Mouse (Mus musculus) neural tube, embryonic 15.5 days (tissue): ENCODE results near the gene Dnah7a. TPM values are rescaled to one million over a fixed set of nuclear protein-coding genes. Genes with fewer than 3 reads are reported as not detected.
"Not testable (repeated sequence)": the region's sequence is repeated elsewhere in the genome, so short reads cannot be mapped to it uniquely, and the experiment has no call there.

ENCODE experiments used
- ATAC-seq: fragments of 200-750 bp; cut with Nextera tagmentation; 2 replicates; pipeline ENCODE4 v1.8.0; 2017; ENCODE audit warnings: mild to moderate bottlenecking, moderate TSS enrichment, moderate library complexity; ENCODE audit not compliant: low FRiP score
- H3K27ac ChIP-seq: fragments of 300-500 bp; sonication (generic); replicated peaks from 2 replicates; pipeline ENCODE4 v1.5.1; 2015; ENCODE audit warnings: mild to moderate bottlenecking, inconsistent platforms
- H3K27me3 ChIP-seq: fragments of 300-500 bp; sonication (generic); replicated peaks from 2 replicates; pipeline ENCODE4 v1.6.1; 2015; ENCODE audit warnings: inconsistent platforms
- H3K36me3 ChIP-seq: fragments of 300-500 bp; sonication (generic); 2 replicates; pipeline ENCODE4 v1.6.1; 2015; ENCODE audit warnings: inconsistent platforms
- H3K4me1 ChIP-seq: fragments of 300-500 bp; sonication (generic); 2 replicates; pipeline ENCODE4 v1.6.1; 2015; ENCODE audit warnings: inconsistent platforms
- H3K4me2 ChIP-seq: fragments of 300-500 bp; sonication (generic); 2 replicates; pipeline ENCODE4 v1.6.1; 2015; ENCODE audit warnings: inconsistent platforms, mild to moderate bottlenecking, moderate library complexity
- H3K4me3 ChIP-seq: fragments of 300-500 bp; sonication (generic); replicated peaks from 2 replicates; pipeline ENCODE4 v1.5.1; 2015; ENCODE audit warnings: mild to moderate bottlenecking, inconsistent platforms
- H3K9ac ChIP-seq: fragments of 300-500 bp; sonication (generic); replicated peaks from 2 replicates; pipeline ENCODE4 v1.6.1; 2015; ENCODE audit warnings: mild to moderate bottlenecking, inconsistent platforms
- H3K9me3 ChIP-seq: fragments of 300-500 bp; sonication (generic); replicated peaks from 2 replicates; pipeline ENCODE4 v1.6.1; 2016; ENCODE audit warnings: inconsistent platforms
- WGBS: fragments of 180-500 bp; shearing (Covaris S2); methylation state at CpG from one replicate; pipeline ENCODE4 v1.1.7; 2015; ENCODE audit warnings: mixed read lengths; 5-methylcytosine and 5-hydroxymethylcytosine counted together
- polyA plus RNA-seq: library from polyadenylated mRNA; unstranded; fragments of >200 nt; fragmentation: Nextera tagmentation; extraction: Ambion mirVana; gene quantifications from 2 replicates; pipeline ENCODE4 v1.2.1, GENCODE M21; 2015

Dnah7a gene
- polyA plus RNA-seq, 1 experiment from 2014 or later: 14.4 TPM

DNA sequence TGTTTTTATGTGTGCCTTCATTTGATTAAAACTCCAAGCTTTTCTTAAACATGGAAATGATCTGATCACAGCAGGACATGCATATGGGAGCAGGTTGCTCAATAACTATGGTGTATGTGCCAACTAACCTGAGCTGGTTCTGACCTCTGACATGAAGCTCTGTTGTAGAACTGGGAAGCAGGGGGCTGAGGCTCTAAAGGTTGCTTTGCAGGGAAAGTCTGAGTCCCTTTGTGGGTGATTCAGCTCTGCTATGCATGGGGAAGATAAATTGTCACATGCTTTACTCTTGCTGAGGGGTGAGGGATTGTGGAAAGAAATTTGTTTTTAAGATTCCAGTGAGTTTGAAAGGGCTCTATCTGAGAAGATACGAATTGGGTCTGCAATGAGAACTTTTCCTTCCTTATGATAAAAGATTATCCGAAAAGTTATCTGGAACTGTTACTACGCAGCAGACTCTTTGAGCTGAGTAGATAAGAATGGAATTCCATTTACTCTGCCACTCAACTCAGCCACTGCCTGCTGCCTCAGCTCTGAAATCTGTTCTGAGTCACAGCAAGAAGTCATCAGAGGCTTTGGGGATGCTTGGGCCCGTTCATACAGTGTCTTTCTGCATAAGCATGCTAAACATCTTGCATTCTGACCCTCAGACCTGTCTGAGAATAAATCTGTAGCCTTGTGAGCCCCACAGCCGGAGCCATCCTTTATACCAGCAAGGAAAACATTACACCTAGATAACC lies 22.1 kb upstream of the Dnah7a start:
- no peak overlapping the region for H3K9ac ChIP-seq
- no peak overlapping the region for H3K4me2 ChIP-seq
- ATAC-seq: no peak
- H3K4me3 ChIP-seq: no peak overlapping the region
- H3K27me3 ChIP-seq: no peaks in the 10 kb centered on the region
- no peaks in the 10 kb centered on the region for H3K4me1 ChIP-seq
- no peaks in the 10 kb centered on the region for H3K9me3 ChIP-seq
- H3K27ac ChIP-seq: no peak overlapping the region
- no peaks in the 10 kb centered on the region for H3K36me3 ChIP-seq
- 86% methylated on average over 5 of the region's 5 CpGs for WGBS

DNA sequence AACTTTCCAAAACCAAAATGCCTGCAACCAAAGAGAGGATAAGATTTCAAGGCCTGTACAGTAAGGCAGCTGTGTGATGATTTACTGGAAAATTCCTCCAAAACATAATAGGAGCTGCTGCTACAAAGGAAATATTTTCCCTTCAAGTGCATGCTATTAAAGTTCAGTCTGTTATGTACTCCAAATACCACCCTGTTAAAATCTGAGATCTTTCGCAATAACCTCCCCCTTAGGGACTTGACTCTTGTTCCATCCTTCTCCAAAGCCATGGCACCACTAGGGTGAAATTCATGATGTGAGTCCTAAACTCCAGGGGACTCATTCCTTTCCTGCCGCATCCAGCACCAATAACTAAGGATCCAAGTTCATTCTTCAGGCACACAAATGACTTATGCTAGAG lies 20.3 kb upstream of the Dnah7a start:
- no peaks in the 10 kb centered on the region for H3K4me1 ChIP-seq
- H3K27ac ChIP-seq: no peak overlapping the region
- no peaks in the 10 kb centered on the region for H3K9me3 ChIP-seq
- ATAC-seq: no peak
- no peak overlapping the region for H3K4me2 ChIP-seq
- 97% methylated on average over 2 of the region's 2 CpGs for WGBS
- no peaks in the 10 kb centered on the region for H3K27me3 ChIP-seq
- H3K4me3 ChIP-seq: no peak overlapping the region
- H3K9ac ChIP-seq: no peak overlapping the region
- H3K36me3 ChIP-seq: no peaks in the 10 kb centered on the region

DNA sequence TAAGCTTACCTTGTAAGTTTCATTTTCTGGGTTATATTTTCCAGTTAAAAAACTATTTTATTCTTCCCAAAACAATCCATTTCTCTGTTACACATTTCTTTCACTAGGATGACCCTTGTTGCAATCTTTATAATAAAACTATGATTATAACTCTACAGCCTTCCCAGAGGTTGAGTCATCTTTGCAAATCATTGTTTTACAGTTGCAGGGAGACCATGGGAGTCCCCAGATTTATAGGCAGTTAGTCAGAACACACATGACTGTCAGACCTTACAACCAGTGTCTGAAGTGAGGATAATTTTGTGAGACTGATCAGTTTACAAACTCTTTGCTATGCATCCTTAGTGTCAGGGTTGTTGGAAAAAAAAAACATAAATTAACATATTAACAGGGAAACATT lies 14.8 kb upstream of the Dnah7a start:
- Histone ChIP-seq H3K9ac (no peak overlapping the region), H3K27me3 (no peaks in the 10 kb centered on the region), H3K36me3 (no peaks in the 10 kb centered on the region), H3K27ac (no peak overlapping the region), H3K9me3 (no peaks in the 10 kb centered on the region), H3K4me2 (no peak overlapping the region), H3K4me3 (no peak overlapping the region), H3K4me1 (no peaks in the 10 kb centered on the region)
- ATAC-seq: no peak

DNA sequence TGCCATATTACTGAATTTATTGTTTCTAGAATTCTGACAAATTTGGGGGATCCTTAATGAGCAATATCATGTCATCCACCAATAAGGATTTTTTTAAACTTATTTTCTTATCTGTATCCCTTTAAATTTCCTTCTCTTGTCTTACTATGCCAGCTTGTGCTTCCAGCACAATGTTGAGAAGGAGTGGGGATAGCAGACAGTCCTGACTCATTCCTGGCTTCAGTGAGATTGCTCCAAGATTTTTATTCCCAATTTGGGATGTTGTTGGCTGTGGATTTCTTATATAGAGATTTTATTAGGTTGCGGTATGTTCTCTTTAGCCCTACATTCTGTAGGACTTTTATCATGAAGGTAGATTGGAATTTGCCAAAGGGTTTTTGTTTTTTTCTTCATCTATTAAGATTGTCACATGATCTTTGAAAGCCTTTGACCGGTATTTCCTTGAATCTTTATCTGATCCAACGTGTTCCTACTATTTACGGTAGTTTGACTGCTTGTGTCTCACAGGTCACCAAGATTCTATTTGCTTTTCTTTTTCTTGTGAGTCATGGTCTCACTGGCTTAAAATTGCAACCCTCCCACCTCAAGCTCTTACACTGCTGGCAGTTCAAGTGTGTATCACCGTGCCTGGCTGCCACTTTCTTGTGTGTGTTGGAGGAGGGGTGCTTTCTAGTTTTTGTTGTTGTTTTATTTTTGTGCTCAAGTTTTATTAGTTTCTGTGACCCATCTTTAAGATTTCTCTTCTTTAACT lies 14.2 kb upstream of the Dnah7a start:
- Histone ChIP-seq H3K9me3 (no peaks in the 10 kb centered on the region), H3K4me3 (no peak overlapping the region), H3K4me2 (no peak overlapping the region), H3K27me3 (no peaks in the 10 kb centered on the region), H3K4me1 (no peaks in the 10 kb centered on the region), H3K36me3 (no peaks in the 10 kb centered on the region), H3K27ac (no peak overlapping the region), H3K9ac (no peak overlapping the region)
- WGBS: 88% methylated on average over 5 of the region's 5 CpGs
- ATAC-seq: no peak

DNA sequence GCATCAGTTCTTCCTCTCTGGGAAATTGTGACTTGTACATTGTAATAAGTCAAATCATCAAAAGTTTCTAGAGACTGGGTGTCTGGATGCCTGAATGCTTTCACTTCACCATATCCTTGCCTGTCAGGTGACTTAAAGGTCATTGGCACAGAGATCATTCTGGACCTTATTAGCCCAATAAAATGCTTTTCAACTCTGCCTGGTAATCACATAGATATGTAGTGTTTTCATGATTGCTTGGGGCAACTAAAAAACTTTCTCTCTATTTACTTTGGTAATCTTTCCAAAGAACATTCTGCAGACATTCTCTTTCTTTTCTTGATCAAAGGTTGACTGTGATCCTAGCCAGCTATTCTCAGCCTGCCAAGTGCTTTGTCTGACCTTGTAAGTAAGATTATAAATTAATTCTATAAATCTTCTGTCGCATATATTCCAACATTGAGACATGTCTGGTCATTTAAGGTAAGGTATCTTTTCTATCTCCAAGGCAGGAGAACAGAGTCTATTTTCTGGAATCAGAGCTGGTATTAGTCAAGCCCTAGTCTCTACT lies 9.5 kb upstream of the Dnah7a start:
- no peak for ATAC-seq
- Histone ChIP-seq H3K9me3 (no peaks in the 10 kb centered on the region), H3K4me1 (no peaks in the 10 kb centered on the region), H3K4me3 (no peak overlapping the region), H3K4me2 (no peak overlapping the region), H3K27ac (no peak overlapping the region), H3K27me3 (no peaks in the 10 kb centered on the region), H3K9ac (no peak overlapping the region), H3K36me3 (no peaks in the 10 kb centered on the region)
- 92% methylated on average over 1 of the region's 1 CpGs for WGBS

DNA sequence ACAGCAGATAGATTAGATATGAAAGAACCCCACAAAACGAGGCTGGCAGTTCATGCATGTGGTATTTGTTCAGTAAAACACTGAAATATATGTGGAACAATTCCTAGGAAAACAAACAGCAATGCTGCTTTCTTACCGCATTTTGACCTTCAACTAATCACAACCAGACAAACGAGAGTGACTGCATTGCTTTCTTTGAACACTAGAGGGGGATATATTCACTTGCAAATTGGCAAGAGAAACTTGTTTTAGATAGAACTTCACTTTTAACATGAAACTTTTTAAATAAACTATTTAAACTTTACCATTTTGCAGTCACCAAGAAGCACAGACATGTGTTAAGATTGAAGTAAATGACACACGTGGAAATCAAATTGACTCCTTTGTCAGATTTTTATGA lies 8.9 kb upstream of the Dnah7a start:
- no peak overlapping the region for H3K4me2 ChIP-seq
- H3K27me3 ChIP-seq: no peaks in the 10 kb centered on the region
- no peaks in the 10 kb centered on the region for H3K36me3 ChIP-seq
- H3K27ac ChIP-seq: no peak overlapping the region
- H3K9ac ChIP-seq: no peak overlapping the region
- no peak for ATAC-seq
- H3K4me3 ChIP-seq: no peak overlapping the region
- 3% methylated on average over 4 of the region's 4 CpGs for WGBS
- H3K4me1 ChIP-seq: no peaks in the 10 kb centered on the region
- H3K9me3 ChIP-seq: no peaks in the 10 kb centered on the region

DNA sequence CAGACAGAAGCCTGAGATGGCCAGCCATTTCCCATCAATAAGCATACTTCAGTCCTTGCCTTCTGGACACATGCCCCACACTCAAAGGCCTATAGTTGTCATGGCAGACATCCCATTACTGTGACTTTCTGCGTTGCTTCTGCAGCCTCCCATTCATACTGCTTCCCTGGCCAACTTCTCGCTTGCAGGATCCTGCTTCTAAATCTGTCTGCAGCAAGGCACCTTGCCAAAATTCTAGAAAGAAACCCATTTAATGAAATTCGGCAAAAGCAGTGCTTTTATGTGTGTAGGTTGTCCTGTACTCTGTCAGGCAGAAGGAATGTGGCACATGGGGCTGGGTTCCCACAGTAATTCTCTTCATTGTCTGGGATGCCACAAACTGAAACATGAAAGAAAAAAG lies 6.8 kb upstream of the Dnah7a start:
- whole genome bisulfite sequencing: 18% methylated on average over 2 of the region's 3 CpGs
- ATAC-seq: peak; percentile 67
- 0 out of 2 replicates have a peak overlapping the region, but pooled peaks have one; percentile 18 for H3K27ac ChIP-seq

DNA sequence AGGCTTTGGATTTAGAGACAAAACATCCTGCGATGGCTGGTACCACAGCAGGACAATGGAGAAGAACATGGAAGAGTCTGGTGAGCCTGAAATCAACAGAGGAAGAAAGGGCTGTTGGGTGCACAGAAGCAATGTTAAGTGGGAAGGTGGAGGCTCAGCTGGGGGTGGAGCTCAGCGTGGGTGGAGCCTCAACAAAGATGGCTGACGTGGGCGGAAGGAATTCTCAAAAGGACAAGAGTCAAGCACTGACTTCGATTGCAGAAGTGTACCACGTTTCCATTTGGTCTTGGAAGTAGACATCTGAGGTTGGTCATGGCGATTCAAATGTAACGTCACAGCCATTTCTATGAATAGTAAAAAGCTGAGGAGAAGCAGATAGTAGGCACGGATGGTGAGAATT lies 4.5 kb upstream of the Dnah7a start:
- Histone ChIP-seq H3K27ac (no peak overlapping the region), H3K4me1 (peaks cover 9% of the 10 kb centered on the region), H3K9me3 (no peaks in the 10 kb centered on the region), H3K4me2 (no peak overlapping the region), H3K9ac (no peak overlapping the region), H3K36me3 (no peaks in the 10 kb centered on the region), H3K4me3 (no peak overlapping the region), H3K27me3 (no peaks in the 10 kb centered on the region)
- no peak for ATAC-seq
- WGBS: 91% methylated on average over 9 of the region's 9 CpGs

More for the DNA sequence above, 6.8 kb upstream of the Dnah7a start:
- H3K4me2 ChIP-seq, H3K9me3 ChIP-seq, H3K27me3 ChIP-seq, H3K4me1 ChIP-seq, H3K9ac ChIP-seq, H3K4me3 ChIP-seq, H3K36me3 ChIP-seq: not testable (repeated sequence)

DNA sequence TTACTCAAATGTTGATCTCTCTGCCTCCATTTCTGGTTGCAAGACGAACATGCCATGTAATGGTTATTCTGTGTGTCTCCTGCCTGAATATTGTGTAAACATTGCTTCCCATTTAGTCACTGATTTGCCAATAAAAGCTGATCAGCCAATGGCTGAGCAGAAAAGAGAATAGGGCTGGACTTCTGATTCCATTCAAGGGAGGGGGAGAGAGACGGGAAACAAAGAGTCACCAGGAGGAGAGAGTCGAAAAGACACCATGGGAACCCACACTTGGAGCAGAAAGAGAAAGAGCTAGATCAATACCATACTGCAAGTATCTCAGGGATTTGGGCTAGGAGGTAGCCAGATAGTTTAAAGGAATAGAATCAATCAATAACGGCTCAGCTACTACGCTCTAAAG lies 3.0 kb upstream of the Dnah7a start:
- not testable (repeated sequence) for H3K27ac ChIP-seq, H3K4me3 ChIP-seq, H3K27me3 ChIP-seq, H3K36me3 ChIP-seq, H3K9me3 ChIP-seq, H3K9ac ChIP-seq
- H3K4me2 ChIP-seq: peak overlapping the region; percentile 36
- peak; percentile 65 for ATAC-seq
- WGBS: 34% methylated on average over 5 of the region's 5 CpGs
- peaks cover 11% of the 10 kb centered on the region for H3K4me1 ChIP-seq

DNA sequence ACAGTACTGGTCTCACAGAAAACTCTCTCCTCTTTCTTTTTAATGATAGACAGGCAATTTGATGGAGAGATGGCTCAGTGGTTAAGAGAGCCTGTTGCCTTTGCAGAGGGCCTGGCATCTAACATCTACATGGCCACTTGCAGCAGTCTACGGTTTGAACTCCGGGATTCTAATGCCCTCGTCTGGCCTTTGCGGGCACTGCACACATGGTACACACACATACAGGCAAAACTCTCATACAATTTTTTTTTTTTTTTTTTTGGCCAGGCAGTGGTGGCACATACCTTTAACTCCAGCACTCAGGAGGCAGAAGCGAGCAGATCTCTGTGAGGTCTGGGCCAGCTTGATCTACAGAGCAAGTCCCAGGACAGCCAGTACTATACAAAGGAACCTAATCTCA lies 2.4 kb downstream of the Dnah7a start:
- 83% methylated on average over 5 of the region's 5 CpGs for WGBS
- no peak for ATAC-seq
- no peaks in the 10 kb centered on the region for H3K36me3 ChIP-seq
- H3K4me3 ChIP-seq: no peak overlapping the region
- H3K27ac ChIP-seq: no peak overlapping the region
- H3K27me3 ChIP-seq: no peaks in the 10 kb centered on the region
- H3K9ac ChIP-seq: no peak overlapping the region
- H3K9me3 ChIP-seq: no peaks in the 10 kb centered on the region
- no peak overlapping the region for H3K4me2 ChIP-seq
- H3K4me1 ChIP-seq: peaks cover 11% of the 10 kb centered on the region

DNA sequence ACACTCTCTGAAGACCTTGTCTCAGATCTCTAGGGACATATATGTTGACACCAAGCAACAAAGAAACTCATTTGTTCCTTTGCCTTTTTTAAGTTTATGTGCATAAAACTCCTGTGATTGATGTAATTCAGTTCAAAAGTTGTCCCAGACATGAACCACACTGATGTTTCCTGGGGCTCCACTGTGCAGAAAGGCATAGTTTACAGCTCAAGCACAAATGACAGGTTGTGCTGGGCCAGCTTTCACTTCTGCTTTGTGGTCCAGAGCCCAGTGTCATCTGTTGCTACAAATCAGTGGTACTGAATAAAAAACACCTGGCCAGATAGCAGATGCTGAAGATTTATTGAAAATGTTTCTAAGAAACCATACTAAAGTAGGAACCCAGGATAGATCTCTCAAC lies 42.3 kb downstream of the Dnah7a start:
- not testable (repeated sequence) for ATAC-seq, H3K4me1 ChIP-seq, H3K36me3 ChIP-seq, H3K9ac ChIP-seq, H3K27me3 ChIP-seq, H3K4me3 ChIP-seq, H3K4me2 ChIP-seq, H3K27ac ChIP-seq, H3K9me3 ChIP-seq
